Mouse (Mus musculus) natural killer cell, adult 2 months (primary cell): Measurements from ENCODE around the gene Fam240a.
A peak's percentile ranks its signal among the peaks of the same experiment; 100 is the strongest.

ENCODE experiments used
- DNase-seq, 2 experiments: peaks; one replicate each; pipeline ENCODE4 v3.0.0; 2022; ENCODE audit warnings: low spot score in 2 of 2

The Fam240a gene

GRCm38 (mm10) chr9:110945926-110946325 lies 29.3 kb upstream of the Fam240a start, which contains the start of gene Tdgf1:
Gene Tdgf1 (minus strand): TSS chr9:110946158.
- no peak for DNase-seq

GRCm38 (mm10) chr9:110945343-110945742 lies 28.7 kb upstream of the Fam240a start:
- no peak for DNase-seq

DNA sequence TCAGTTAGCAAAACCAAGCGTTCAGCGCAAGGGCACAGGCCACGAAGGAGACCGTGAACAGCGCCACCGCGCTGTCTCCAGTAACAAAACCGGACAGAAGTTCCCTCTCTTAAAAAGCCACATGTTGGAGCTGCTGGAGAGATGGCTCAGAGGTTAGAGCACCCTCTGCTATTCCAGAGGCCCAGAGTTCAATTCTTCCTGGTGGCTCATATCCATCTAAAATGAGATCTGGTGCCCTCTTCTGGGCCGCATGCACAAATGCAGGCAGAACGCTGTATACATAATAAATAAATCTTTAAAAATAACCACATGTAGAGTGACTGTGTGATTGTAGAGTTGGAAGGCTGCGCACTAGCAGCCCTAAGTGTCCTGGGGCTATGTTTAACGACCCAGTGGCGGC lies 27.6 kb upstream of the Fam240a start:
- DNase-seq = no peak

GRCm38 (mm10) chr9:110937506-110938490 lies 21.1 kb upstream of the Fam240a start:
- DNase-seq = no peak

- DNase-seq = no peak
These were observed 19.3 kb upstream of the Fam240a start for GRCm38 (mm10) chr9:110935941-110936340.

GRCm38 (mm10) chr9:110933850-110934437 lies 17.3 kb upstream of the Fam240a start:
- DNase-seq = no peak

DNA sequence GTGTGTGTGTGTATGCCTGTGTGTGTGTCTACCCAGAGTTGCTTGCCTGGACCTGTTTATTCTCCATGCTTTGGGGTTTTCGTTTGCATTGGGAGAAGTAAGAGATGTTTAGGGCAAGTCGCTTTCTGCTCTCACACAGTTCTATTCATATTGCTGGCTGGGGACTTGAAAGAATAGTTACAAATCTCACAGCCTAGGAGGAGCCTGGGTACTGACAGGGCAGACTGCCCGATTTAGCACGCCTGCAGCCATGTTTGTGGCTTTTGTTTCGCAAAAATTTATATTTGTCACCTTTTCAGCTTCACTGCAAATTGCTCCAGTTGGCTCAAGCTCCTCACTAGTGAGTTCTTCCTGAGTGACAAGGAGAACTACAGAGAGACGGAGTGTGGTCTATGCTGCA lies 14.9 kb upstream of the Fam240a start:
- no peak for DNase-seq

GRCm38 (mm10) chr9:110922759-110923158 lies 6.1 kb upstream of the Fam240a start:
- peak; percentile 37 to 52 for DNase-seq

DNA sequence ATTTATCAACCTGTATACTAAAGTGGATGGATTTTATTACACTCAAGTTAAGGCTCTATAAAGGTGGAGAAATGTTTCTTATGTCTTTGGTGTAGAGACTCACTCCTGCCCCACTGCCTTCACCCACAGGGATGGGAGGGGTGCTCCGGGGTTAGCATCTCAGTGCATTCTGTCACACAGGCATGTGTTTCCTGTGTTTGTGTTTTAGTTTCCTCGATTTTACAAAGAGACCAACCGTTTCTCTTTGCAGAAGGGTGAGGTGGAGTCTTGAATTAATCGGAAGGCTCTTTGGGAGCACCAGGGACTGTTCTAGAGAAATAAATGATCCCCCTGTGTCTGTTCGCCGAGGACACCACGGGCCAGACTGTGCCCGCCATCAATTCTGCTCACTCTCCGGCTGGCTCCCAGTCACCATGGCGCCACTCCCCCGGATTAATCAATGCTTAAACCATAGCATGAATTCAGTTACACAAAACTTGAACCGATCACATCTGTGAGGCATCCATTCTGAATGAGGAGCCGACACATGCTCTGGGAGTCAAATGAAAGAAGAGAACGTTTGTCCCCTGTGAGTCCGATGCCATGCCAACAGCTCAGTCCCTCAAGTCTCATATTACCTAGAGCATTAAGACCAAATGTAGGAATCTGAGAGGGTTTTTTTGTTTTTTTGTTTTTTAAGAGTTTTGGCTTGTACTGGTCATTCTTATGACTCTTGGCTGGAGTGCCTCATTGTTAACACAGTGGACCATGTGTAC lies 4.2 kb upstream of the Fam240a start:
- DNase-seq = no peak

GRCm38 (mm10) chr9:110915466-110915865 lies 1.2 kb downstream of the Fam240a start:
- DNase-seq = no peak

DNA sequence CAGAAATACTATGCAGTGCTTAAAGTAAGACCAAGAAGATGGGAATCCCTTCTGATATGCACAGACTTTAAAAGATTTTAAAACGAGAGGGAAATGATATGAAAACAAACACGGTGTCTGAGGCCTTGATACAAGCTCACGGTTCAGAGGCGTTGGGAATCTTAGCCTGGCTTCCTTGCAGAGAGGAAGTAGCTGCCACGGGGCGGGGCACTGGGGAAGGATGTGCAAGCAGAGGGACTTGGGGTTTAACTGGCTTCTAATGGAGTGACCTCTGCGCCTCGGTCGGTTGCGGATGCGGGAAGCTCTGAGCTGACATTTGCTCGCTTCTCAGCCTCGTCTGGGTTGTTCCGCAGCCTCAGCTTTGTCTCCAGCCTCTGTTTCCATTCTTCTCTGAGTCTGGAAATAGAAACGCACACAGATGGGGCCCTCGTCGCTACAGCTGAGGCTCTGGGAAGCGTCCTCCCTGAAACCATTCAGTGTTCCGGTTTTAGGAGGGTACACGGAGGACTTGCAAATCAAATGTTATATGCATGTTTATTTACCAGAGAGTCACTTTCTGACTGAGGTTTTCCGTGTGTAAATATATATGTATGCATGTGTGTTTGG lies 1.9 kb downstream of the Fam240a start:
- DNase-seq = no peak

GRCm38 (mm10) chr9:110909371-110909967 lies 7.2 kb downstream of the Fam240a start:
- DNase-seq = no peak

DNA sequence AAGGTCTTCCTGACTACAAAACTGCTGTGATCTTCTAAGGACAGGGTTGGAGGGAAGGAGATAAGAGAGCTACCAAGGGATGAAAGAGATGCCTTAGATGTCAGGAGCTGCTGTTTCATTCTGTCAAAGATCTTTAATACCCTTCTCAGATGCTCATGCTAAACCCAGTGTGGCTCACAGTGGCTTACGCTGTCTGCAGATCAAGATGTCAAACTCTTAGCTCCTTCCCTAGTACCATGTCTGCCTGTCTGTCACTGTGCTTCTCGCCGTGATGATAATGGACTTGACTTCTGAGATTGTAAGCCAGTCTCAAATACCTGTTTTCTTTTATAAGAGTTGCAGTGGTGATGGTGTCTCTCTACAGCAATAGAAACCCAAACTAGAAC lies 8.0 kb downstream of the Fam240a start:
- no peak for DNase-seq

DNA sequence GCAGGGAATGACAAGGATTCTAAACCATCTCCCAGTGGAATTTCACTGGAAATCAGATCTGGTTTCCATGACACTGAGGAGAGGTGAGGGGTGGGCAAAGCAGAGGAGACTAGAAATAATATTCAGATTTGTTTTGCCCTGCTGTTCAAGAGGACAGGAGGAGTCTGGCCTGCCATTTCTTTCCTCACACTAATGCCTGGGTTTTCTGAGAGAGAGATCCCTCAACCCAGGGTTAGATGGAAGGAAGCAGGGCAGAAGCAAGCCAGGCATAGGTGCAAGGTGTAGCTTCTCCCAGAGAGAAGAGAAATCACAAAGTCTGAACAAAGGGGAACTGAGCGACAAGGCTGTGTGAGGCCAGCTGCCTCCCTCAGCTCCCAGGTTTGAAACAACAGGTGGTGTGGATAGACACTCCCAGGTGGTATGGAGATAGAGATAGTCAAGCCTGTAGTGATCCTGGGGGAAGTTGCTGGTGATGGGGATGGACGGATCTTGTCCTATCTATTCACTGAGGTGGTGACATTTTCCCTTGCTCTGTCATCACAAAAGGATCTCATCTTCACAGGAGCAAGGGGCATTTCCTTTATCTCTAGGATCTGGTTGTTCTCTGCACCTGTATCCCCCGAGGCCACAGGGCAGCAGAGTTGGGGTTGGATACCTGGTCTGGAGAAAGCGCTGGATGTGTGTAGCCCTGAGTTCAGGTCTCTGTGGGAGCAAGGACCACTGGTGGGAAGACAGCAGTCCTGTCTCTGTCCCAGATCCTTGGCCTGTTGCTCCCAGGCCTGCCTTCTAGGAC lies 8.6 kb downstream of the Fam240a start:
- no peak for DNase-seq

DNA sequence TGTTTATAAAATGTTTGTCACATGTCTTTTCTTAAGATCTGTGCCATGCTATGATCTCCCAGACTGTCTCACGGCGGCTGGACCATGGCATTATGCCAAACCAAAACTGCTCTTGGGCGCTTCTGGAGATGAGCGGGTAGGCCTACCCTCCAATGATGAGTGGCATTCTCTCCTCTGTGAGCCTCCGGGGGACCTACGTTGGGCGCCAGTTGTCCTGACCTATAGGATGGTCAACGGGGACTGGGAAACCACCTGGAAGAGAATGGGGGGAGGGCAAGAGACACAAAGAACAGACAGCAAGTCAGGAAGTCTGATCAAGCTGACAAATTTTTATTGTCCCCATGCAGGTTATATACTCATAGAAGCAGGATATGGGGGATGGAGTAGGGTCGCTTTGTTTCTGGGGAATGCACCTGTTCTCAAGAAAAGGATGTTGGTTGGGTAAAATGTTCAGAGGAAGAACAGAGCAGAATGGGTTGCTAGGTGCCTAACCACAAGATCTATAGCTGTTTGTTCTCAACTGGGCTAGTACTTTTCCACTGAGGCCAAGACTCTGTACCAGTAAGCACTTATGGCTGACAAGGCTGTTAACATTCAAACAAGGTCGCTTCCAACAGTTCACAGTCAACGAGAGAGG lies 9.3 kb downstream of the Fam240a start:
- no peak for DNase-seq

DNA sequence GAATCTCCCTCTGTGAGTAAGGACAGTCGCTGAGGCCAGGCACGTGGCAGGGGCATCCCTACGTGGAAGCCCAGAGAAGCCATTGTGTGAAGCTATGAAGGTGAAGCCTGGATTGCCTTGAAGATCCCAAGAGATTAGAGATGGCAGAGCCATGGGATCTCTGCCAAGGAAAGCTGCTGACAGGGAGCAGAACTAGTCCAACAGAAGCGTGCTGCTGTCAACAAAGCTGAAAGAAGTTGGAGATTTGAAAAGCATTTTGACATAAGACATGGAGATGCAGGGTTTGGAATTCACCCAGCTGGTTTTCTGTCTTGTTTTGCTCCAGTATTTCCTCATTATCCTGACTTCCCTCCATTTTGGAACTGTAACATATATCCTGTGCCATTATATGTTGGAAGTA lies 14.4 kb downstream of the Fam240a start:
- DNase-seq = no peak

DNA sequence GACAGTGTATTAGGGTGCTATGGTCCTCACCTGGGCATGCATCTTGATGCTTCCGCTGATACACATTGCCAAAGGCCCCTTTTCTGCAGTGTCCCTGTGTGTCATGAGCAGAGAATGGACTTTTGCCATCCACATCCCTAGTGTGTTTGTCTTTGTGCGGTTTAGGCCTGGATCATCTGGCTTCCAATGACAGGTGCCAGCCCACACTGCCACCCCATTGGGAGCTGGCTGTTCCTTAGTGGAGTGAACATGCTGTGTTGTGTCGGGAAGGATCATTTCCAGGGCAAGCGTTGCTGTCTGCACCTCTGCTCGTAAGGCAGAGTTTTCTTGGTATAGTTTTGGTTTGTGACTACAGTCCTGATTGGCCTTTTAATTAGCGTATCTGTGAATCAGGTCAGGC lies 15.5 kb downstream of the Fam240a start:
- no peak for DNase-seq

GRCm38 (mm10) chr9:110899451-110900008 lies 17.1 kb downstream of the Fam240a start:
- no peak for DNase-seq

DNA sequence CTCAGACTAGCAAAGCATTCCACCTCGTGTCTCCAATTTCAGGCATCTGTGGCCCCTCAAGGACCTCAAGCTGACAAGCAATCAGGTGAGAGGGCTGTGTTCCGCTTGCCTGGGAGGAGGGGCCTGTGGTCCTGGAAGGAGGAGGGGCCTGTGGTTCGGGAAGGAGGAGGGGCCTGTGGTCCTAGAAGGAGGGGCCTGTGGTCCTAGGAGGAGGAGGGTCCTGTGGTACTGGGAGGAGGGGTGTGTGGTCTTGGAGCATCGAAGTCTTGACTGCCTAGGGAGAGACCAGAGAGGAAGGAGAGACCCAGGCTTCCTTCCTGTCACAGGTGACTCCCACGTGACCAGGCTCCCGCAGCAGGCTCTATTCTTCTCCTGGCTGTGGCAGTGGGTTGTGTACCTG lies 20.1 kb downstream of the Fam240a start:
- DNase-seq = peak in 1 of 2 experiments; percentile 32

DNA sequence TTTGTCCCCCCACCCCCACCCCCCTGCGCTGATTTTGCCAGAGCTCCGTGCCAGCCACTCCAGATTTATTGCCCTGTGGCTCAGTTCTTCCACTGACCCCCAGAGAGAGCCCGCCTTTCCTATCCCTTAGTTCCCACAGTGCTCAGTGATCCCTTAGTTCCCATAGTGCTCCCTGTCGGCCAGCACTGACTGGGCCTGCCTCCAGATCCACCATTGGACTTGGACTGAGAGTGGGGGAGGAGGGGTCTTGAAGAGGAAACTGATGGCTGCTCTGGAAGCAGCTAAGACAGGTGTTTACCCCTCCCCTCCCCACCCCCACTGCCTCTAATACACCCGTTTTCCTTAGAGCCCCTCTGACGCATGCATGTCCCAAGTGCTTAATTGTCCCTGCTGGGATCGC lies 20.7 kb downstream of the Fam240a start:
- DNase-seq = no peak
